Mouse (Mus musculus) kidney, adult 2 months (tissue): Measurements from ENCODE around the gene Gm49711. TPM values are rescaled to one million over a fixed set of nuclear protein-coding genes. Genes with fewer than 3 reads are reported as not detected.

Experiments
- DNase-seq: peaks from one replicate; pipeline ENCODE4 v3.0.0; 2021
- H3K27ac ChIP-seq: fragments of 200-500 bp; 2 replicates; pipeline ENCODE4 v1.5.1; 2012; ENCODE audit warnings: low read depth, low read length, control low read depth, inconsistent platforms; ENCODE audit not compliant: insufficient read depth
- H3K27me3 ChIP-seq: fragments of 200-500 bp; replicated peaks from 2 replicates; pipeline ENCODE4 v1.6.1; 2012; ENCODE audit warnings: mild to moderate bottlenecking, moderate library complexity, low read length, inconsistent platforms; ENCODE audit not compliant: control insufficient read depth, insufficient read depth
- H3K36me3 ChIP-seq: fragments of 200-500 bp; 2 replicates; pipeline ENCODE4 v1.6.1; 2012; ENCODE audit warnings: mild to moderate bottlenecking, moderate library complexity, low read length, inconsistent platforms; ENCODE audit not compliant: control insufficient read depth, insufficient read depth
- H3K4me1 ChIP-seq: fragments of 200-500 bp; 2 replicates; pipeline ENCODE4 v1.6.1; 2011; ENCODE audit warnings: low read length; ENCODE audit not compliant: control insufficient read depth, insufficient read depth
- H3K4me3 ChIP-seq: fragments of 200-500 bp; 2 replicates; pipeline ENCODE4 v1.5.1; 2011; ENCODE audit warnings: mild to moderate bottlenecking, low read depth, low read length, control low read depth; ENCODE audit not compliant: insufficient read depth
- CTCF ChIP-seq: fragments of 200-500 bp; conservative IDR thresholded peaks from 2 replicates; pipeline ENCODE4 v1.5.1; 2011; ENCODE audit warnings: low read depth, mild to moderate bottlenecking, control low read depth, low read length, moderate library complexity, mixed read lengths; ENCODE audit not compliant: insufficient read depth, insufficient read length
- POLR2A ChIP-seq: fragments of 200-500 bp; IDR thresholded peaks from one replicate; pipeline ENCODE4 v1.6.1; 2011; ENCODE audit warnings: low read depth, low read length, control low read depth
- WGBS: fragments of 180-500 bp; shearing (Covaris S2); methylation state at CpG from one replicate; pipeline ENCODE4 v1.1.7; 2018; 5-methylcytosine and 5-hydroxymethylcytosine counted together
- polyA plus RNA-seq: library from polyadenylated mRNA; depleted of rRNA; stranded (reverse); fragments of >200 nt; gene quantifications from 2 replicates; pipeline ENCODE4 v1.2.3, GENCODE M21; 2012

Gene Gm49711
- polyA plus RNA-seq, 1 experiment = not detected

DNA sequence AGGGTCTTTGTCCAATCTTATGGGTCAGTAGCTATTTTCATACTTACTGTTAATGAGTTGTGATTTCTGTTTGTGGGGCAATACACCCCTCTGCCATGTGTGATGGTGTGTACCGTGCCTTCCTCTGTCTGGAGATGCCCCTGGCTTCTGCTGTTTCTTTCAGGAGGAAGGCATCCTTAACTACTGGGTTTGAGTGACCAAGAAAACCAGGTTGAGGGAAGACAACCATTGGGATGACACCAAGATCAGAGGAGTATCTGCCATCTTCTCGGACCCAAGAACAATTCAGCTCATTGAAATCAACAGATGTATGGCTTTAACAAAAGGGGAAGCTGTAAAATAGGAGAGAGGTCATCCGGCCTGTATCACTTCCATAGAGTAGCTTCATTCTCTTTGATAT lies 24.8 kb upstream of the Gm49711 start:
- no peaks in the 10 kb centered on the region for H3K4me1 ChIP-seq
- no peaks in the 10 kb centered on the region for H3K36me3 ChIP-seq
- TF ChIP-seq POLR2A = no peak
- TF ChIP-seq CTCF = no peak
- no peak for DNase-seq
- no peaks in the 10 kb centered on the region for H3K27me3 ChIP-seq
- H3K27ac ChIP-seq = no peak overlapping the region
- 87% methylated on average over 3 of the region's 3 CpGs for WGBS
- H3K4me3 ChIP-seq = no peak overlapping the region

DNA sequence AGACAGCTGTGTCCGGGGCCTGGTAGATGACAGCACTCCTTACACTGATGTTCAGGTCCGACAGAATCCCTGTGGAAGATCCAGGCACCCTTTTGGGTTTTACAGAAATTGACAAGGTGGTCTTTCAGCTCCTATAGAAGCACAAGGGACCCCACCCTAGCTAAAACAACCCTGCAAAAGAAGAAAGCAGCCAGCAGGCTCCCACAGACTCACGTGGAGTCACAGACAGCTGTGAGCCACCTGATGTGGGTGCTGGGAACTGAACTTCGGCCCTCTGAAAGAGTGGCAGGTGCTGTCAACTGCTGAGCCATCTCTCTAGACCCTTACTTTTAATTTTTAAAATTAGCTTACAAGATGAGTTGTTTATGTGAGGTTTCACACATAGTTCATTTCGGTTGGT lies 23.4 kb upstream of the Gm49711 start:
- Histone ChIP-seq H3K27ac (no peak overlapping the region), H3K4me3 (no peak overlapping the region), H3K27me3 (no peaks in the 10 kb centered on the region), H3K36me3 (no peaks in the 10 kb centered on the region), H3K4me1 (no peaks in the 10 kb centered on the region)
- WGBS = 93% methylated on average over 5 of the region's 5 CpGs
- TF ChIP-seq POLR2A = no peak
- TF ChIP-seq CTCF = no peak
- no peak for DNase-seq

DNA sequence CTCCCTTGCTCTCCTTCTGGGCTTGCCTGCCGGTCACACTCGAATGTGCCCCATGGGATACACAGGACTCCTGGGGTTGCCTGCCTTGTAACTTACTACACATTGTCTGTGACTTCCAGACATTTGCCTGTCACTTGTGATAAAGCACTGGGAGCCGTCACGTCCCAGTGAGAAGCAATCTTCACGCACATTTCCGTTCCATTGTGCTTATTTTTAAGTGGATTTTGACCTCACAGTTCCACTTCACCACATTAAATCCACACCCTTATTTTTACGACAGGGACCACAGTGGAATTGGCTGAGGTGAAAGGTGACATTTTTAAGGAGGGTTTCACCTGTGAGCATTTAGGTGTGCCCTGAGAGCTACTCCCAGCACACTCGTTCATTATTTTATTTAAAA lies 21.4 kb upstream of the Gm49711 start:
- Histone ChIP-seq H3K27ac (peak overlapping the region; percentile 18; the same call in 1 of the 2 replicates), H3K4me3 (no peak overlapping the region), H3K36me3 (no peaks in the 10 kb centered on the region), H3K27me3 (no peaks in the 10 kb centered on the region), H3K4me1 (no peaks in the 10 kb centered on the region)
- DNase-seq = no peak
- 41% methylated on average over 8 of the region's 8 CpGs for WGBS
- TF ChIP-seq POLR2A = no peak
- no peak for TF ChIP-seq CTCF

DNA sequence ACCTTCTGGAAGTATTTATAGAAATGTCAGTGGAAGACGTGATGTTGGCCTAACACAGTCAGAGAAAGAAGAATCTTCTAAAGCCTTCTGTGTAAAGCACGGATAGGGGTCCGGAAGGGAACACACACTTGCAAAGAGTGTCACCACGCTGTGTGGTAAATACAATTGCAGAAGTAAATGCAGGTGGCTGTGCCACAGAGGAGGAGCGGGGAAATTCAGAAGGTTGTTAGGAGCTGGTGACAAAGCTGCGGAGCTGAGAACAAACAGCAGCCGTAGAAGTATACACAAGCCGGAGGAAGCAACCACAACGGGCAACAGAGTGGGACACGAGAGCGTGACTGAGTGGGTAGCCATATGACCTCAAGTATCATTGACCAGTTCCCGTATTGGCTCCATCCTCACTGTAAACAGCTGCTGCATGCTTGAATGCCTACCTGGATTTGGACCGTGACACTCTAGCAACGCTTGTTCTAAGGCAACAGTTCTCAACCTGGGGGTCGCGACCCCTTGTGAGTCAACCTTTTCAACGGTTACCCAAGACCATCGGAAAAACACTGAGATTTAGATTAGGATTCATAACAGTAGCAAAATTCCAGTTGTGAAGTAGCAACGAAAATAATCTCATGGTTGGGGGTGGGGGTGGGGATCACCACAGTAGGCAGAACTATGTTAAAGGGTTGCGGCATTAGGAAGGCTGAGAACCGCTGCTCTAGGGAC lies 20.1 kb upstream of the Gm49711 start:
- DNase-seq = peak; percentile 59
- H3K4me3 ChIP-seq = no peak overlapping the region
- H3K27ac ChIP-seq = peak overlapping the region; percentile 46; the same call in 1 of the 2 replicates
- H3K36me3 ChIP-seq = no peaks in the 10 kb centered on the region
- WGBS = 62% methylated on average over 21 of the region's 21 CpGs
- no peaks in the 10 kb centered on the region for H3K4me1 ChIP-seq
- H3K27me3 ChIP-seq = no peaks in the 10 kb centered on the region
- no peak for TF ChIP-seq CTCF

DNA sequence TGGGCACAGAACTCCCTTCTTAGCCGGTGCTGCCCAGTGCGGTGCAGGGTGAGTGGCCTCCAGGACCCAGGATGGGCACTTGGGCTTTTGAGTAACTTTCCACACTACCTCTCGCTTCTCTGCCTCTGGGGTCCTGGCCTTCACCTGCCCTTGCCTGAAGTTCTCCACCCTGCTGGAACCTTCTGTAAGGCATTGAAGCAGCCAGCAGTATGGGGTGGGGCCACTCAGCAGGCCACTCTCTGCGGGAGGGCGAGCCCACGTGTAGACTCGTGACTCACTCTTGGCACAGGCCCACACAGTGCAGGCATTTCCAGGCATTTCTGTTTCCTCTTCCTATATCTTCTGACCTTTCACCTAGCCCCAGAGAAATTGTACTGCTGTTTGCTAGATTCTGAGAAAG lies 18.7 kb upstream of the Gm49711 start:
- Histone ChIP-seq H3K4me1 (no peaks in the 10 kb centered on the region), H3K36me3 (no peaks in the 10 kb centered on the region), H3K27me3 (no peaks in the 10 kb centered on the region), H3K27ac (peak overlapping the region; percentile 79), H3K4me3 (no peak overlapping the region)
- peak; percentile 62 for DNase-seq
- no peak for TF ChIP-seq POLR2A
- no peak for TF ChIP-seq CTCF
- WGBS = 68% methylated on average over 7 of the region's 7 CpGs

DNA sequence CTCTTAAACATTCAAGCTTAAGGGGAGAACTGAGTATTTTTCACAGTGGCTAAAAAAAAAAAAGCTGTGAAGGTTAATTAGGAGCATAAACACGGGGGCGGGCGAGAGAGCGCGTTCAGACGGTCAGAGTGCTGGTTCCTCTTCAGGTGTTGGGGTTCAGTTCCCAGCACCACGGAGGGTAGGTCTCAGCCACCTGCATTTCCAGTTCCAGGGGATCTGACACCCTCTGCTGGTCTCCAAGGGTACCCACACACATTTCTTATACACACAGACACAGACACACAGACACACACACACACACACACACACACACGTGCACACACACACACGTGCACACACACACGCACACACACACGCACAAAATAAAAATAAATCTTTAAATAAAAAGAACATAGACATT lies 18.1 kb upstream of the Gm49711 start:
- WGBS = 93% methylated on average over 11 of the region's 11 CpGs
- Histone ChIP-seq H3K27ac (no peak overlapping the region), H3K4me1 (no peaks in the 10 kb centered on the region), H3K4me3 (no peak overlapping the region), H3K36me3 (no peaks in the 10 kb centered on the region), H3K27me3 (no peaks in the 10 kb centered on the region)
- TF ChIP-seq POLR2A (no peak), CTCF (no peak)
- no peak for DNase-seq

DNA sequence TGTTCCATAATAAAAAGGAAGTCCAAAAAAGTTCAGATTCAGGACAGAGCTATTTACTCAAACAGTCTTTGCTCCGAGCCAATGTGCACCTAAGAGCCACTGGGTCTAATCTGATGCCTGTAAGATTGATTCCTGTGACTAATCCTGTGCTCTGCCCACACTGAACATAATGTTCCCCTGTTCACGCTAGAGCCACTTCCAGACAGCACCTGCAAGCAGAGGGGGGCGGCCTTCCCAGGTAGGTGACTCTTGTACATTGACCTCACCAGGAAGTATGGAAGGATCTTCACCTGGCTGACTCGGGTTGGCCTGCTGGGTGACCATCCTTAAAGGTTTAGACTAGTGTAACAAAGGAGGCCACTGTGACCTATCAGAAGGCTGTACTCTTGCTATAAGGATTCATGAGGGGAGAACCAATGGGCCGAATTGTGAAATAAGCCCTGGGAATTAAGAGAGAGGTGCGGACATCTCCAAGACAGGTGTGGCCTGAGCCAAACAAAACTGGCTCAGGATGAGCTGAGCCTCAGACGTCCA lies 6.3 kb upstream of the Gm49711 start:
- Histone ChIP-seq H3K27ac (no peak overlapping the region), H3K36me3 (no peaks in the 10 kb centered on the region), H3K4me3 (no peak overlapping the region), H3K27me3 (no peaks in the 10 kb centered on the region), H3K4me1 (0 out of 2 replicates have a peak, but pooled peaks cover 3% of the 10 kb centered on the region)
- 74% methylated on average over 7 of the region's 7 CpGs for WGBS
- DNase-seq = no peak
- no peak for TF ChIP-seq POLR2A
- no peak for TF ChIP-seq CTCF

DNA sequence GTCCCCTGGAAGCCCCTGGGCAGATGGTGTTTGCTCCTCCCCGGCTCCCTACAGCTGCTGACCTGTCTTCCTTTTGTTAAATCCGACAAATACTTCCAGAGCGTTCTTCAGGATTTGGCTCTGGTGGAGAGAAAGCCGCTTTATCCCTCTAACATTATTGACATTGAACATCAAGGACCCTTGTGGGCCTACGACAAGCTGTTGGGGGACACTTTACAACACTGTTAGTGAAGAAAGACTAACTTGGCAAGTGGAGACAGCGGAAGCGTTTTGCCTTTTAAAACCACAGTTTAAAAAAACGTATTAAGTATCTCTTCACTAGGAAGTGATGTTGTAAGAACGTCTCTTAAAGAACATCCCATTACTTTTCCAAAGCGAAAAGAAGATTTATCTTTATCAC lies 5.5 kb upstream of the Gm49711 start:
- Histone ChIP-seq H3K27me3 (no peaks in the 10 kb centered on the region), H3K36me3 (no peaks in the 10 kb centered on the region), H3K4me1 (0 out of 2 replicates have a peak, but pooled peaks cover 3% of the 10 kb centered on the region), H3K4me3 (no peak overlapping the region), H3K27ac (no peak overlapping the region)
- TF ChIP-seq POLR2A (no peak), CTCF (no peak)
- 84% methylated on average over 10 of the region's 10 CpGs for WGBS
- DNase-seq = no peak
